Mouse (Mus musculus): ENCODE data around the gene Hspb9. TPM values are rescaled to one million over a fixed set of nuclear protein-coding genes. Genes with fewer than 3 reads are reported as not detected.

Gene Hspb9
- polyA plus RNA-seq, 1 experiment from 2014 or later = 0.96 TPM

- no peak overlapping the region for H3K9ac ChIP-seq (ENCODE audit: low read length)
- peak overlapping the region; percentile 42 for H3K4me2 ChIP-seq (ENCODE audit: low read length)
- no peaks in the 10 kb centered on the region for H3K9me3 ChIP-seq (ENCODE audit: control insufficient read depth, low read length)
- no peak; the same call in 1 of the 2 replicates for ATAC-seq (replicated peaks; ENCODE audit: low FRiP score, low TSS enrichment, low read depth)
- H3K4me1 ChIP-seq (replicated peaks; ENCODE audit: control insufficient read depth, insufficient read depth, low read length) = no peaks in the 10 kb centered on the region; the same call in 1 of the 2 replicates
- WGBS = 37% methylated on average over 19 of the region's 19 CpGs
- DNase-seq (ENCODE audit: low spot score) = peak; percentile 86
- H3K27me3 ChIP-seq (replicated peaks; ENCODE audit: control insufficient read depth, insufficient read depth, low read length) = no peaks in the 10 kb centered on the region
- no peak overlapping the region for H3K4me3 ChIP-seq (ENCODE audit: low read depth, low read length)
- no peak overlapping the region for H3K27ac ChIP-seq (ENCODE audit: low read depth)
- peaks cover 28% of the 10 kb centered on the region for H3K36me3 ChIP-seq (ENCODE audit: control insufficient read depth, insufficient read depth, low read length)
Observed at GRCm38 (mm10) chr11:100702081-100702851, 11.4 kb upstream of the Hspb9 start.

GRCm38 (mm10) chr11:100702906-100703305, 10.7 kb upstream of the Hspb9 start:
- Histone ChIP-seq H3K27me3 (replicated peaks; ENCODE audit: control insufficient read depth, insufficient read depth, low read length) (no peaks in the 10 kb centered on the region), H3K9me3 (ENCODE audit: control insufficient read depth, low read length) (no peaks in the 10 kb centered on the region), H3K4me1 (replicated peaks; ENCODE audit: control insufficient read depth, insufficient read depth, low read length) (no peaks in the 10 kb centered on the region; the same call in 1 of the 2 replicates), H3K36me3 (ENCODE audit: control insufficient read depth, insufficient read depth, low read length) (peaks cover 34% of the 10 kb centered on the region), H3K9ac (ENCODE audit: low read length) (no peak overlapping the region), H3K4me3 (ENCODE audit: low read depth, low read length) (no peak overlapping the region), H3K27ac (ENCODE audit: low read depth) (no peak overlapping the region), H3K4me2 (ENCODE audit: low read length) (peak overlapping the region; percentile 42)
- no peak for ATAC-seq (replicated peaks; ENCODE audit: low FRiP score, low TSS enrichment, low read depth)
- 42% methylated on average over 7 of the region's 7 CpGs for WGBS
- no peak for DNase-seq (ENCODE audit: low spot score)

- no peak overlapping the region for H3K27ac ChIP-seq (ENCODE audit: low read depth)
- ATAC-seq (replicated peaks; ENCODE audit: low FRiP score, low TSS enrichment, low read depth) = no peak; the same call in 1 of the 2 replicates
- no peaks in the 10 kb centered on the region for H3K27me3 ChIP-seq (replicated peaks; ENCODE audit: control insufficient read depth, insufficient read depth, low read length)
- no peaks in the 10 kb centered on the region for H3K9me3 ChIP-seq (ENCODE audit: control insufficient read depth, low read length)
- H3K4me3 ChIP-seq (ENCODE audit: low read depth, low read length) = no peak overlapping the region
- peaks cover 39% of the 10 kb centered on the region for H3K36me3 ChIP-seq (ENCODE audit: control insufficient read depth, insufficient read depth, low read length)
- no peak overlapping the region for H3K4me2 ChIP-seq (ENCODE audit: low read length)
- no peak for DNase-seq (ENCODE audit: low spot score)
- 71% methylated on average over 11 of the region's 11 CpGs for WGBS
- H3K9ac ChIP-seq (ENCODE audit: low read length) = no peak overlapping the region
- no peaks in the 10 kb centered on the region; the same call in 1 of the 2 replicates for H3K4me1 ChIP-seq (replicated peaks; ENCODE audit: control insufficient read depth, insufficient read depth, low read length)
Observed at GRCm38 (mm10) chr11:100703366-100703765, 10.3 kb upstream of the Hspb9 start.

- H3K27me3 ChIP-seq (replicated peaks; ENCODE audit: control insufficient read depth, insufficient read depth, low read length) = no peaks in the 10 kb centered on the region
- H3K36me3 ChIP-seq (ENCODE audit: control insufficient read depth, insufficient read depth, low read length) = peaks cover 45% of the 10 kb centered on the region
- ATAC-seq (replicated peaks; ENCODE audit: low FRiP score, low TSS enrichment, low read depth) (no peak; the same call in 1 of the 2 replicates), DNase-seq (ENCODE audit: low spot score) (no peak)
- 69% methylated on average over 7 of the region's 7 CpGs for WGBS
- no peak within 1 kb of the TSS for H3K9ac ChIP-seq (ENCODE audit: low read length)
- no peaks in the 10 kb centered on the region for H3K9me3 ChIP-seq (ENCODE audit: control insufficient read depth, low read length)
- no peaks in the 10 kb centered on the region; the same call in 1 of the 2 replicates for H3K4me1 ChIP-seq (replicated peaks; ENCODE audit: control insufficient read depth, insufficient read depth, low read length)
- H3K4me3 ChIP-seq (ENCODE audit: low read depth, low read length) = no peak within 1 kb of the TSS
- no peak within 1 kb of the TSS for H3K27ac ChIP-seq (ENCODE audit: low read depth)
- no peak within 1 kb of the TSS for H3K4me2 ChIP-seq (ENCODE audit: low read length)
Observed at GRCm38 (mm10) chr11:100703851-100704531, 9.7 kb upstream of the Hspb9 start, which contains the start of gene Dhx58. Gene Dhx58, minus strand, starts transcription at chr11:100704271.

GRCm38 (mm10) chr11:100705095-100705747, 8.4 kb upstream of the Hspb9 start:
- H3K4me3 ChIP-seq (ENCODE audit: low read depth, low read length) = no peak overlapping the region
- DNase-seq (ENCODE audit: low spot score) (no peak), ATAC-seq (replicated peaks; ENCODE audit: low FRiP score, low TSS enrichment, low read depth) (no peak)
- WGBS = 91% methylated on average over 23 of the region's 23 CpGs
- no peak overlapping the region for H3K4me2 ChIP-seq (ENCODE audit: low read length)
- no peaks in the 10 kb centered on the region for H3K27me3 ChIP-seq (replicated peaks; ENCODE audit: control insufficient read depth, insufficient read depth, low read length)
- H3K4me1 ChIP-seq (replicated peaks; ENCODE audit: control insufficient read depth, insufficient read depth, low read length) = no peaks in the 10 kb centered on the region; the same call in 1 of the 2 replicates
- no peak overlapping the region for H3K27ac ChIP-seq (ENCODE audit: low read depth)
- peaks cover 57% of the 10 kb centered on the region for H3K36me3 ChIP-seq (ENCODE audit: control insufficient read depth, insufficient read depth, low read length)
- no peak overlapping the region for H3K9ac ChIP-seq (ENCODE audit: low read length)
- H3K9me3 ChIP-seq (ENCODE audit: control insufficient read depth, low read length) = no peaks in the 10 kb centered on the region

GRCm38 (mm10) chr11:100709201-100709810, 4.3 kb upstream of the Hspb9 start:
- no peaks in the 10 kb centered on the region for H3K9me3 ChIP-seq (ENCODE audit: control insufficient read depth, low read length)
- no peaks in the 10 kb centered on the region for H3K27me3 ChIP-seq (replicated peaks; ENCODE audit: control insufficient read depth, insufficient read depth, low read length)
- H3K4me3 ChIP-seq (ENCODE audit: low read depth, low read length) = no peak overlapping the region
- H3K4me2 ChIP-seq (ENCODE audit: low read length) = no peak overlapping the region
- no peak for DNase-seq (ENCODE audit: low spot score)
- H3K27ac ChIP-seq (ENCODE audit: low read depth) = no peak overlapping the region
- H3K4me1 ChIP-seq (replicated peaks; ENCODE audit: control insufficient read depth, insufficient read depth, low read length) = peaks cover 30% of the 10 kb centered on the region
- WGBS = 94% methylated on average over 9 of the region's 9 CpGs
- no peak overlapping the region for H3K9ac ChIP-seq (ENCODE audit: low read length)
- no peak for ATAC-seq (replicated peaks; ENCODE audit: low FRiP score, low TSS enrichment, low read depth)
- H3K36me3 ChIP-seq (ENCODE audit: control insufficient read depth, insufficient read depth, low read length) = peaks cover 62% of the 10 kb centered on the region

GRCm38 (mm10) chr11:100710528-100710927, 3.1 kb upstream of the Hspb9 start:
- Histone ChIP-seq H3K4me3 (ENCODE audit: low read depth, low read length) (no peak overlapping the region), H3K27ac (ENCODE audit: low read depth) (no peak overlapping the region), H3K4me1 (replicated peaks; ENCODE audit: control insufficient read depth, insufficient read depth, low read length) (peaks cover 32% of the 10 kb centered on the region), H3K9ac (ENCODE audit: low read length) (no peak overlapping the region), H3K4me2 (ENCODE audit: low read length) (no peak overlapping the region), H3K36me3 (ENCODE audit: control insufficient read depth, insufficient read depth, low read length) (peaks cover 53% of the 10 kb centered on the region), H3K27me3 (replicated peaks; ENCODE audit: control insufficient read depth, insufficient read depth, low read length) (no peaks in the 10 kb centered on the region), H3K9me3 (ENCODE audit: control insufficient read depth, low read length) (no peaks in the 10 kb centered on the region)
- DNase-seq (ENCODE audit: low spot score) = no peak
- no peak for ATAC-seq (replicated peaks; ENCODE audit: low FRiP score, low TSS enrichment, low read depth)
- WGBS = 93% methylated on average over 15 of the region's 15 CpGs

- no peak overlapping the region for H3K27ac ChIP-seq (ENCODE audit: low read depth)
- H3K4me3 ChIP-seq (ENCODE audit: low read depth, low read length) = no peak overlapping the region
- H3K36me3 ChIP-seq (ENCODE audit: control insufficient read depth, insufficient read depth, low read length) = peaks cover 53% of the 10 kb centered on the region
- 65% methylated on average over 4 of the region's 4 CpGs for WGBS
- H3K27me3 ChIP-seq (replicated peaks; ENCODE audit: control insufficient read depth, insufficient read depth, low read length) = no peaks in the 10 kb centered on the region
- no peak overlapping the region for H3K9ac ChIP-seq (ENCODE audit: low read length)
- DNase-seq (ENCODE audit: low spot score) (no peak), ATAC-seq (replicated peaks; ENCODE audit: low FRiP score, low TSS enrichment, low read depth) (no peak)
- peak overlapping the region; percentile 57; the same call in 1 of the 2 replicates for H3K4me2 ChIP-seq (ENCODE audit: low read length)
- no peaks in the 10 kb centered on the region for H3K9me3 ChIP-seq (ENCODE audit: control insufficient read depth, low read length)
- H3K4me1 ChIP-seq (replicated peaks; ENCODE audit: control insufficient read depth, insufficient read depth, low read length) = peaks cover 32% of the 10 kb centered on the region
Observed at GRCm38 (mm10) chr11:100710977-100711376, 2.7 kb upstream of the Hspb9 start.
